Mouse (Mus musculus) stomach, embryonic 16.5 days (tissue): ENCODE results near the gene Nol9. TPM values are rescaled to one million over a fixed set of nuclear protein-coding genes. Genes with fewer than 3 reads are reported as not detected.

ENCODE experiments used
- ATAC-seq: fragments of 200-750 bp; cut with Nextera tagmentation; 2 replicates; pipeline ENCODE4 v1.8.0; 2017; ENCODE audit warnings: moderate number of reproducible peaks, moderate TSS enrichment; ENCODE audit not compliant: insufficient read depth, low FRiP score
- H3K27ac ChIP-seq: fragments of 300-500 bp; sonication (generic); 2 replicates; pipeline ENCODE4 v1.5.1; 2014; ENCODE audit warnings: low read length
- H3K27me3 ChIP-seq: fragments of 300-500 bp; sonication (generic); 2 replicates; pipeline ENCODE4 v1.6.1; 2014; ENCODE audit warnings: low read length, control low read depth, mixed read lengths; ENCODE audit not compliant: control insufficient read depth, insufficient read depth
- H3K36me3 ChIP-seq: fragments of 300-500 bp; sonication (generic); 2 replicates; pipeline ENCODE4 v1.6.1; 2014; ENCODE audit warnings: low read length; ENCODE audit not compliant: control insufficient read depth, insufficient read depth
- H3K4me1 ChIP-seq: fragments of 300-500 bp; sonication (generic); 2 replicates; pipeline ENCODE4 v1.6.1; 2014; ENCODE audit warnings: low read length, control low read depth, mixed read lengths; ENCODE audit not compliant: control insufficient read depth, insufficient read depth
- H3K4me2 ChIP-seq: fragments of 300-500 bp; sonication (generic); 2 replicates; pipeline ENCODE4 v1.6.1; 2014; ENCODE audit warnings: low read depth, low read length, mixed read lengths
- H3K4me3 ChIP-seq: fragments of 300-500 bp; sonication (generic); replicated peaks from 2 replicates; pipeline ENCODE4 v1.5.1; 2014; ENCODE audit warnings: mild to moderate bottlenecking, low read length
- H3K9ac ChIP-seq: fragments of 300-500 bp; sonication (generic); 2 replicates; pipeline ENCODE4 v1.6.1; 2014; ENCODE audit warnings: low read length
- H3K9me3 ChIP-seq: fragments of 300-500 bp; sonication (generic); replicated peaks from 2 replicates; pipeline ENCODE4 v1.6.1; 2016; ENCODE audit warnings: low read length, control low read depth; ENCODE audit not compliant: control insufficient read depth
- WGBS: fragments of 180-500 bp; shearing (Covaris S2); extraction: QIAGEN DNeasy Blood & Tissue Kit; methylation state at CpG from one replicate; pipeline ENCODE4 v1.1.7; 2014; 5-methylcytosine and 5-hydroxymethylcytosine counted together
- polyA plus RNA-seq: library from polyadenylated mRNA; unstranded; fragments of >200 nt; fragmentation: Nextera tagmentation; extraction: Ambion mirVana; gene quantifications from 2 replicates; pipeline ENCODE4 v1.2.1, GENCODE M21; 2015

Gene Nol9
- polyA plus RNA-seq, 1 experiment from 2014 or later = 20.9 TPM

GRCm38 (mm10) chr4:152101921-152102320 is 62.8 kb downstream of the Nol9 start:
- H3K36me3 ChIP-seq = no peaks in the 10 kb centered on the region
- H3K9ac ChIP-seq = no peak overlapping the region
- WGBS = 94% methylated on average over 16 of the region's 16 CpGs
- ATAC-seq = no peak
- no peak overlapping the region for H3K4me2 ChIP-seq
- no peaks in the 10 kb centered on the region for H3K9me3 ChIP-seq
- H3K27ac ChIP-seq = no peak overlapping the region
- H3K4me1 ChIP-seq = 0 out of 2 replicates have a peak, but pooled peaks cover 7% of the 10 kb centered on the region
- H3K4me3 ChIP-seq = no peak overlapping the region
- no peaks in the 10 kb centered on the region for H3K27me3 ChIP-seq

GRCm38 (mm10) chr4:152103025-152103424 is 63.9 kb downstream of the Nol9 start:
- H3K27me3 ChIP-seq = no peaks in the 10 kb centered on the region
- no peak overlapping the region for H3K4me3 ChIP-seq
- H3K9me3 ChIP-seq = no peaks in the 10 kb centered on the region
- 43% methylated on average over 7 of the region's 7 CpGs for WGBS
- H3K9ac ChIP-seq = no peak overlapping the region
- H3K4me2 ChIP-seq = no peak overlapping the region
- peaks cover 16% of the 10 kb centered on the region; the same call in 1 of the 2 replicates for H3K4me1 ChIP-seq
- ATAC-seq = no peak
- H3K27ac ChIP-seq = no peak overlapping the region
- no peaks in the 10 kb centered on the region for H3K36me3 ChIP-seq

DNA sequence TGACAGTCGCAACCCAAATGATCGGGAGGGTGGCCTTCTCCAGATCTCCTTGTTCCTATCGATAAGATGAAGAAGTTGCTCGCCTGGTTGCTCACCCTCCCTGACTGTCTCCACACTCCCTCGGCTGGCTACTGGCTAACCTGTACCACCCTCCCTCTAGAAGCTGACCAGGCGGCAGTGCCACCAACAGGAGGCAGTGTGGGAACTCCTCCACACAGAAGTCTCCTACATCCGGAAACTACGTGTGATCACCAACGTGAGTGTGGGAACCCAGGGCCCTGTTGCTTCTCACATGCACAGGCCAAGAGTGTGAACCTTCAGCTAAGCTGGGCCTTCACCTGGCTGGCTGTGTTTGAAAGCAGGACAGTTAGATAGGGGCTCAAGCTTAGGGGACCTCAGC is 67.6 kb downstream of the Nol9 start:
- Histone ChIP-seq H3K9ac (no peak overlapping the region), H3K9me3 (no peaks in the 10 kb centered on the region), H3K4me3 (no peak overlapping the region), H3K4me2 (no peak overlapping the region), H3K4me1 (peaks cover 13% of the 10 kb centered on the region; the same call in 1 of the 2 replicates), H3K27me3 (no peaks in the 10 kb centered on the region), H3K27ac (no peak overlapping the region), H3K36me3 (0 out of 2 replicates have a peak, but pooled peaks cover 10% of the 10 kb centered on the region)
- 67% methylated on average over 9 of the region's 9 CpGs for WGBS
- ATAC-seq = no peak

- Histone ChIP-seq H3K4me3 (peak overlapping the region; percentile 49), H3K4me1 (peaks cover 13% of the 10 kb centered on the region; the same call in 1 of the 2 replicates), H3K4me2 (peak overlapping the region; percentile 79), H3K27ac (peak overlapping the region; percentile 95), H3K36me3 (0 out of 2 replicates have a peak, but pooled peaks cover 10% of the 10 kb centered on the region), H3K27me3 (no peaks in the 10 kb centered on the region), H3K9me3 (no peaks in the 10 kb centered on the region), H3K9ac (peak overlapping the region; percentile 72)
- ATAC-seq = peak; percentile 87
- WGBS = 16% methylated on average over 24 of the region's 24 CpGs
These were observed 68.4 kb downstream of the Nol9 start for GRCm38 (mm10) chr4:152107493-152107892.

DNA sequence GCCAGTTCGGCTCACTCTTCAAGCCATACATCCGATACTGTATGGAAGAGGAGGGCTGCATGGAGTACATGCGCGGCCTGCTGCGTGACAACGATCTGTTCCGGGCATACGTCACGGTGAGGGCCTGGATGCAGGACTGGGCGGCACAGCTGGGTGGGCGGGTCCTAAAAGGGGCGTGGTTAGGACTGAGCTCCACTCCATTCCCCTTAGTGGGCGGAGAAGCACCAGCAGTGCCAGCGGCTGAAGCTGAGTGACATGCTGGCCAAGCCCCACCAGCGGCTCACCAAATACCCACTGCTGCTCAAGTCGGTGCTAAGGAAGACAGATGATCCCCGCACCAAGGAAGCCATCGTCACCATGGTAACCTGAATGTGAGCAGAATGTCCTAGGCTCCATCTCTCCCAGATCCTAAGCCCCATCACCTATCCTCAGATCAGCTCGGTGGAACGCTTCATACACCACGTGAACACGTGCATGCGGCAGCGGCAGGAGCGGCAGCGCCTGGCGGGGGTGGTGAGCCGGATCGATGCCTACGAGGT is 68.9 kb downstream of the Nol9 start:
- no peaks in the 10 kb centered on the region for H3K27me3 ChIP-seq
- 22% methylated on average over 30 of the region's 30 CpGs for WGBS
- H3K9ac ChIP-seq = peak overlapping the region; percentile 72
- peak overlapping the region; percentile 95 for H3K27ac ChIP-seq
- H3K4me2 ChIP-seq = peak overlapping the region; percentile 79
- H3K36me3 ChIP-seq = 0 out of 2 replicates have a peak, but pooled peaks cover 10% of the 10 kb centered on the region
- no peaks in the 10 kb centered on the region for H3K9me3 ChIP-seq
- H3K4me1 ChIP-seq = peaks cover 13% of the 10 kb centered on the region; the same call in 1 of the 2 replicates
- ATAC-seq = peak; percentile 94
- H3K4me3 ChIP-seq = peak overlapping the region; percentile 49

DNA sequence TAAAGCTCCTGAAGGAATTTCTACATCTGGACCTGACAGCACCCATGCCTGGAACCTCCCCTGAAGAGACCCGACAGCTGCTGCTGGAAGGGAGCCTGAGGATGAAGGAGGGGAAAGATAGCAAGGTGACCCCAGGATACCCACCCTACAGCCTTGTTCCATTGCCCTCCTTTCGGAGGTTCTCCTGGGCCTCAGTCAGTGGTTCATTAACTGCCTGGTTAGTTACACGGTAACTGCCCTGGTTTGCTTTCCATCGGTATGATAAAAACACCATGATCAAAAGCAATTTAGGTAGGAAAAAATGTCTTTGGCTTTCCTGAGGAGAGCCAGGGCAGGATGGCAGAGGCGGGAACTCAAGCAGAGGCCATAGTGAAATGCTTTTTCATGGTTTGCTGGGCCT is 69.6 kb downstream of the Nol9 start:
- Histone ChIP-seq H3K9ac (0 out of 2 replicates have a peak overlapping the region, but pooled peaks have one; percentile 31), H3K4me2 (0 out of 2 replicates have a peak overlapping the region, but pooled peaks have one; percentile 79), H3K9me3 (no peaks in the 10 kb centered on the region), H3K4me1 (peaks cover 13% of the 10 kb centered on the region; the same call in 1 of the 2 replicates), H3K27me3 (no peaks in the 10 kb centered on the region), H3K27ac (no peak overlapping the region), H3K4me3 (no peak overlapping the region), H3K36me3 (peaks cover 10% of the 10 kb centered on the region; the same call in 1 of the 2 replicates)
- 86% methylated on average over 5 of the region's 5 CpGs for WGBS
- ATAC-seq = no peak

- H3K36me3 ChIP-seq = peaks cover 17% of the 10 kb centered on the region; the same call in 1 of the 2 replicates
These were observed 70.4 kb downstream of the Nol9 start for GRCm38 (mm10) chr4:152109509-152109908.

DNA sequence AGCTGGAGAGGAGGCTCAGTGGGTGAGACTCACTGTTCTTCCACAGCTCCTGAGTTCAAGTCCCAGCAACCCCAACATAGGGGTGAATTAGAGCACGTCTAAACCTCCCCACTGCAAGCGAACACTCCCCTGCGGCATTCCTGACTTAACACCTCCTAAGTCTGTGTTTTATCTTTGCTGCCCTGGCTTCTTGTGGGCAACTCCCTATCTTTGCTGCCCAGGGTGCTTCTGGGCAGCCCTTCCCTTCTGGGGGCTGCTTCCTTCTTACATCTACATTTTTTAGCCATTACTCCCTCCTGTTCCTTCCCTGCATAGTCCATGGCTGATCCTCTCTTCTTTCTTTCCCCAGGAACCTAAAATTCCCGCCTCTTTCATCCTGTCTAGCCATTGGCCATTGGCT is 71.6 kb downstream of the Nol9 start:
- ATAC-seq = no peak
- H3K27me3 ChIP-seq = no peaks in the 10 kb centered on the region; the same call in 1 of the 2 replicates
- no peaks in the 10 kb centered on the region for H3K9me3 ChIP-seq
- H3K4me2 ChIP-seq = no peak overlapping the region
- H3K27ac ChIP-seq = no peak overlapping the region
- WGBS = 80% methylated on average over 4 of the region's 4 CpGs
- H3K9ac ChIP-seq = no peak overlapping the region
- peaks cover 17% of the 10 kb centered on the region; the same call in 1 of the 2 replicates for H3K36me3 ChIP-seq
- H3K4me3 ChIP-seq = no peak overlapping the region
- peaks cover 13% of the 10 kb centered on the region for H3K4me1 ChIP-seq

More at GRCm38 (mm10) chr4:152109509-152109908, 70.4 kb downstream of the Nol9 start:
- Histone ChIP-seq H3K4me2 (no peak overlapping the region), H3K4me1 (peaks cover 13% of the 10 kb centered on the region; the same call in 1 of the 2 replicates), H3K27me3 (no peaks in the 10 kb centered on the region; the same call in 1 of the 2 replicates), H3K4me3 (no peak overlapping the region), H3K9me3 (no peaks in the 10 kb centered on the region), H3K27ac (no peak overlapping the region), H3K9ac (no peak overlapping the region)
- 66% methylated on average over 3 of the region's 3 CpGs for WGBS
- ATAC-seq = no peak
